Mouse (Mus musculus): ENCODE results near the gene Ano10.

DNA sequence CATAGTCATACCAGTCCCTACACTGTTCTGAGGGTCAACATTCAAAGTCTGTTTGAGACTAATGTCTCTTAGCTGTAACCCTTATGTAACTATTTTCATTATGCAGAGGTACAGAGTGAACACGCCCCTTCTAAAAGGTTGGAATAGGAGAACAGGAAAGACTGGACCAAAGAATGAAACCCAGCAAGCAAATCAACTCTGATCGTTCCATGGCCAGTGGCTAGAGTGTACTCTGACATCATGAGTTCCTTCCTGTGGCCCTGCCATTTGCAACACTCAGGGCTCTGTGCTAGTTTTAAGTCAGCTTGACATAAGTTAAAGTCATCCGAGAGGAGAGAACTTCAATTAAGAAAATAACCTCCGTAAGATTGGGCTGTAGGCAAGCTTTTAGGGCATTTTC is 142.2 kb downstream of the Ano10 start:
- no peak for TF ChIP-seq CTCF (IDR thresholded peaks at IDR 0.05; ENCODE audit: extremely low read depth, insufficient read length, insufficient replicate concordance, low read depth, low read length)
- no peak for TF ChIP-seq POLR2A (IDR thresholded peaks at IDR 0.05; ENCODE audit: low read depth, low read length)

Data from small intestine, adult 2 months (tissue).